Mouse (Mus musculus): ENCODE data around the gene Kcnc1. TPM values are rescaled to one million over a fixed set of nuclear protein-coding genes. Genes with fewer than 3 reads are reported as not detected.

The Kcnc1 gene
- polyA plus RNA-seq, 1 experiment from 2014 or later: 23.9 TPM

Other genes with a start within 250 kb of the Kcnc1 start
- 6.9 and 11.4 TPM in 2 replicates for gene Abcc8, start 216.5 kb upstream of the Kcnc1 start, polyA plus RNA-seq (2015; fragmentation: Nextera tagmentation; extraction: Ambion mirVana)
- gene Ush1c, start 158.0 kb upstream of the Kcnc1 start, polyA plus RNA-seq (2015; fragmentation: Nextera tagmentation; extraction: Ambion mirVana): 1.4 and 2.0 TPM in 2 replicates
- 0.05 and 0.08 TPM in 2 replicates for gene Otog, start 155.5 kb upstream of the Kcnc1 start, polyA plus RNA-seq (2015; fragmentation: Nextera tagmentation; extraction: Ambion mirVana)
- 0.08 and 0.25 TPM in 2 replicates for gene Myod1, start 20.0 kb upstream of the Kcnc1 start, polyA plus RNA-seq (2015; fragmentation: Nextera tagmentation; extraction: Ambion mirVana)
- 42.1 and 43.8 TPM in 2 replicates for gene Sergef, start 243.3 kb downstream of the Kcnc1 start, polyA plus RNA-seq (2015; fragmentation: Nextera tagmentation; extraction: Ambion mirVana)

All from hindbrain, embryonic 15.5 days (tissue).